Mouse (Mus musculus): ENCODE measurements around the gene Prkca. TPM values are rescaled to one million over a fixed set of nuclear protein-coding genes. Genes with fewer than 3 reads are reported as not detected.

Prkca gene
- polyA plus RNA-seq, 1 experiment from 2014 or later: 8.6 TPM

DNA sequence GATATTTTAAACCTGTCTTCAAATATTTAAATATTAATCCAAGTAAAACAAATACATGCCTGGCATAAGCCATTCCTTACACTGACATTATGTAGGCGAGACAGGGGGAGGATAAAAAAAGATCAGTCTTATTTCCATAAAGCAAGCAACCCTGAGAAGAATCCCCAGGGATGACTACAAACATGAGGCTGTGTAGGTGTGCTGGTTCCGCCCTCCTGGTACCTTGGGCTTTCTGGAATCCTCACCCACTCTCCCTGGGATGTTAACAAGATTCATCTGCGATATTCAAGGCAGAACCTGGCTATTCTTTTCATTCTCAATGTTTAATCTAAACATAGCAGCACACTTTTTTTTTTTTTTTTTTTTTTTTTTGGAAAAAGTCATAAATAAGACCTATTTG lies 289.1 kb downstream of the Prkca start:
- no peaks in the 10 kb centered on the region for H3K36me3 ChIP-seq
- ATAC-seq (ENCODE audit: low FRiP score, low read depth): no peak
- WGBS: 86% methylated on average over 3 of the region's 3 CpGs
- H3K9me3 ChIP-seq: no peaks in the 10 kb centered on the region
- no peak overlapping the region for H3K4me3 ChIP-seq
- no peaks in the 10 kb centered on the region for H3K27me3 ChIP-seq
- H3K4me2 ChIP-seq: no peak overlapping the region
- H3K4me1 ChIP-seq (replicated peaks): no peaks in the 10 kb centered on the region
- no peak overlapping the region for H3K9ac ChIP-seq
- H3K27ac ChIP-seq (replicated peaks): no peak overlapping the region

DNA sequence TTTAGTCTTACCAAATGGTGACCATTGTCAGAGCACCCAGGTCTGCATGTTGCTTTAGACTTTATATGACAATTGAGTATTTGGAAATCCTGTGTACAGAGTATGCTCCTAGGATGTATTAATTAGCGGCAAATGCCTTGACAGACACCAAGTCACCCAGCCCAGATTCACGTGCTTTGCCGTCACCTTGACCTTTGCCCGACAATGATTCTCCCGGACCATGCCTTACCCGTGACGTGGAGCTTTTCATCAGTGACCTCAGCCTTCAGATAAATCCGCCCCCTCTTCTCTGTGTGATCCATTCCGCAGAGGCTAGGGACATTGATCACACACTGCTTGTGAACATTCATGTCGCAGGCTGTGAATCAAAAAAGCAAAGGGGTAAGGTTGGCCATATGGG lies 290.0 kb downstream of the Prkca start:
- Histone ChIP-seq H3K9ac (no peak overlapping the region), H3K4me2 (no peak overlapping the region), H3K27me3 (no peaks in the 10 kb centered on the region), H3K27ac (replicated peaks) (no peak overlapping the region), H3K4me3 (no peak overlapping the region), H3K9me3 (no peaks in the 10 kb centered on the region), H3K36me3 (no peaks in the 10 kb centered on the region), H3K4me1 (replicated peaks) (no peaks in the 10 kb centered on the region)
- WGBS: 72% methylated on average over 10 of the region's 10 CpGs
- ATAC-seq (ENCODE audit: low FRiP score, low read depth): no peak

GRCm38 (mm10) chr11:108041669-108042068 lies 302.1 kb downstream of the Prkca start:
- ATAC-seq (ENCODE audit: low FRiP score, low read depth): no peak
- no peak overlapping the region for H3K9ac ChIP-seq
- no peaks in the 10 kb centered on the region for H3K36me3 ChIP-seq
- H3K9me3 ChIP-seq: no peaks in the 10 kb centered on the region
- no peak overlapping the region for H3K27ac ChIP-seq (replicated peaks)
- no peaks in the 10 kb centered on the region for H3K27me3 ChIP-seq
- peaks cover 21% of the 10 kb centered on the region for H3K4me1 ChIP-seq (replicated peaks)
- no peak overlapping the region for H3K4me2 ChIP-seq
- no peak overlapping the region for H3K4me3 ChIP-seq
- WGBS: 69% methylated on average over 7 of the region's 7 CpGs

DNA sequence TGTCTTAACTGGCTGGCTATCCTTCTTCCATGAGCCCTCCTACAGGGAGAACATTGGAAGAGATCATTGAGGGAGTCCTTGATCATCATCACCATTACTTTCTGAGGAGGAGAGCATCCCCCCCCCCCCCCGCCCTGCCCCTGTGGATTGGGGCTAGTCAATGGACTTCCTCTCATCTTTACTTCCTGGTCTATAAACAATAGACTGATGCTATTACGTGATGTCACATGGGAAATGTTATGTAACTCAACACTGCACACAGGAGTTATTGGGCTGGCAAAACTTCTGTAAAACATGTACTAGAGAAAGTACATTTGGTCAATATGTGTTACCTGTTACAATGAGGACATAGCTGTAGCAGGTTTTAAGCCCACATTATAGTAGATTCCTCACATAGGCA lies 302.9 kb downstream of the Prkca start:
- no peaks in the 10 kb centered on the region for H3K27me3 ChIP-seq
- H3K9me3 ChIP-seq: no peaks in the 10 kb centered on the region
- no peak for ATAC-seq (ENCODE audit: low FRiP score, low read depth)
- H3K4me1 ChIP-seq (replicated peaks): peaks cover 21% of the 10 kb centered on the region
- no peak overlapping the region for H3K9ac ChIP-seq
- 87% methylated on average over 2 of the region's 2 CpGs for WGBS
- H3K4me3 ChIP-seq: no peak overlapping the region
- no peaks in the 10 kb centered on the region for H3K36me3 ChIP-seq
- H3K27ac ChIP-seq (replicated peaks): no peak overlapping the region
- H3K4me2 ChIP-seq: no peak overlapping the region

DNA sequence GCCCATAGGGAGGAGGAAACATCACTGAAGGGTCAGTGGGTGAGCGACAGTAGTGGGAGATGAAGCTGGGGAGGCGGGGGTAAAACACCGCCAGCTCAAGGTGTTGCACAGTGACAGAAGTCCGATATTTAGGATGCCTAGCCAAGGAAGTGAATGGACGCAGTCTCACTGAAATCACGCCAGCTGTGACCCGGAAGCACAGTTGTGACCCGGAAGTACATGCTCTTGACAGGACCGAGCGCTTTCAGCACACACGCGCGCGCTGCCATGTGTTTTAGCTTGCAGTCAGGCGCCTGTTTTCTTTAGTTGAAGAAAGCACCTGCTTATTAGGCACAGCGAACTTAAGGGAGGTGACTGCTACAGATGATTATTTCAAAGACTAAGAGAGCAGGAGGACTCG lies 304.0 kb downstream of the Prkca start:
- ATAC-seq (ENCODE audit: low FRiP score, low read depth): no peak
- Histone ChIP-seq H3K27me3 (no peaks in the 10 kb centered on the region), H3K36me3 (no peaks in the 10 kb centered on the region), H3K9me3 (no peaks in the 10 kb centered on the region), H3K27ac (replicated peaks) (no peak overlapping the region), H3K4me2 (no peak overlapping the region), H3K4me1 (replicated peaks) (peaks cover 21% of the 10 kb centered on the region), H3K9ac (no peak overlapping the region), H3K4me3 (no peak overlapping the region)
- 94% methylated on average over 17 of the region's 17 CpGs for WGBS

DNA sequence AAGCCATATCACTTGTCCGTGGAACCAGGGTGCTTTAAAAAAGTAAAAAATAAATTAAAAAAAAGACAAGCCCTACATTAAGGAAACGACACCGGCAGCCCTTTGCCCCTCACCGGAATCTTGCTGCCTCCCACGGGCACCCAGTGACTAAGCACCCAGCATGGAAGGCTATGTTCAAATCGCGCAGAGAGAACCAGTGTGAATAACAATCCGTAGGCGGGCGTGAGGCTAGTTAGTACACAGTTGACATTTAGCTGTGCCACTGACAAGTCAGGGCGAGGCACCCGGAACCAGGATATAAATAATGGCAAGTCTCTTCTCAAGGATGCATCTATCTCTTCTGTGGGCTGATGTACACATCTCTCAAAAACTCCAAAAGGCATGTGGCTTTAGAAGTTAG lies 304.7 kb downstream of the Prkca start:
- H3K36me3 ChIP-seq: no peaks in the 10 kb centered on the region
- no peak overlapping the region for H3K27ac ChIP-seq (replicated peaks)
- peaks cover 21% of the 10 kb centered on the region for H3K4me1 ChIP-seq (replicated peaks)
- no peak overlapping the region for H3K4me3 ChIP-seq
- no peak overlapping the region for H3K9ac ChIP-seq
- no peaks in the 10 kb centered on the region for H3K9me3 ChIP-seq
- ATAC-seq (ENCODE audit: low FRiP score, low read depth): no peak
- 83% methylated on average over 12 of the region's 12 CpGs for WGBS
- no peak overlapping the region for H3K4me2 ChIP-seq
- no peaks in the 10 kb centered on the region for H3K27me3 ChIP-seq

DNA sequence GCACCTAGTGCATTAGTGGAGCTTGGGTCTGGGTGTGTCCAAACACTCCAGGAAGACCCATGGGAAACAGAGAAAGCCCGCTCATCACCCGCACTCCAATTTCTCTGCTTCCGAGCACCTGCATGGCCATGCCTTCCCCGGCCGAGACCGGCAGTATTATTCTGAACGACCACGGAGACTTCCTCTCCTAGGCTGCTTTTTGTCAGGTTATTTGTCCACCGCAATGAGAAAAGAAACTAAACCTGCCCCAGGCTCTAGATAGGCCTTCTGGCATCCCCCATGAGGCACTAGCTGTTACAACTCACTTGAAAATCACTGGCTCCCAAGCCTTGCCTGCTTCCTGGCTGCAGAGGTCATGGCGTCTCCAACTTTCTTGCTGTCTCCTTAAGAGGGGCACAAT lies 307.4 kb downstream of the Prkca start:
- Histone ChIP-seq H3K4me2 (no peak overlapping the region), H3K27me3 (no peaks in the 10 kb centered on the region), H3K36me3 (no peaks in the 10 kb centered on the region), H3K4me3 (no peak overlapping the region), H3K4me1 (replicated peaks) (peaks cover 21% of the 10 kb centered on the region), H3K27ac (replicated peaks) (no peak overlapping the region), H3K9me3 (no peaks in the 10 kb centered on the region), H3K9ac (no peak overlapping the region)
- ATAC-seq (ENCODE audit: low FRiP score, low read depth): no peak
- WGBS: 92% methylated on average over 10 of the region's 10 CpGs

DNA sequence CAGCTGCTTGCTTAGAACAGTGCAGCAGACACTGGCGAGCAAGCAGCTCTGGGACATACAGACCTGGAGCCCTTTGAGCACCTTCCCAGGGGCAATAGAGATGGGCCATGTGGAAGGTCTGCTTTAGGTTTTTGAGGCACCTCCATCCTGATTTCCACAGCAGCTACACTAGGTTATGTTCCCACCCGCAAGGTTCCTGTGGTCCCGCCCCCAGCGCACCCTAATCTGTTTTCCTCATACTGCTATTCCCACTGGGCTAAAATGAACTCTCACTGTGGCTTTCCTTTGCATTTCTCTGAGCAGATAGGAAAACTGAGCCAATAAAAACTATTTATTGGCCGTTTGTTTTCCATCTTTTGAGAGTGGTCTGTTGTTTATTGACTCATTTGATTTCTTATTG lies 308.0 kb downstream of the Prkca start:
- no peaks in the 10 kb centered on the region for H3K9me3 ChIP-seq

DNA sequence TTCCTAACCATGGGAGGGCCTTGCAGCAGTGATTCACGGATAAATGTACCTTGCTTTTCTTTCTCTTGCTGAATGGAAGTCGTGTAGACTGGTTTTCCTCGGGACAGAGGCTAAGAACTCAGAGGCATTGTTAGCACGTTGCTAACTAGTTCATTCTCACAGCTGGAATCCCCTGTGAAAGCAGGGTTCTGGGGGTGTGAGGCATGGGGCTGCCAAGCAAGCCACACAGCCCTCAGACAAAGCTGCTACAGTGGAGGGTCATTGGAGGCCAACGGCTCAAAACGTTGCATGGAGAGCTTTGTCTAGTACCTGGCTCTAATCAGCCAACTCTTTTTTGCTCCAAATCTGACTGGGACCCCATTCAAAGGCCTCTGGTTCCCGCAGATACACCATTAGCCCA lies 309.4 kb downstream of the Prkca start:
- no peaks in the 10 kb centered on the region for H3K36me3 ChIP-seq
- WGBS: 12% methylated on average over 7 of the region's 7 CpGs
- H3K4me2 ChIP-seq: no peak overlapping the region
- H3K9me3 ChIP-seq: no peaks in the 10 kb centered on the region
- H3K4me1 ChIP-seq (replicated peaks): peaks cover 18% of the 10 kb centered on the region
- H3K9ac ChIP-seq: no peak overlapping the region
- H3K27ac ChIP-seq (replicated peaks): no peak overlapping the region
- no peaks in the 10 kb centered on the region for H3K27me3 ChIP-seq
- H3K4me3 ChIP-seq: no peak overlapping the region
- ATAC-seq (ENCODE audit: low FRiP score, low read depth): no peak

More for the DNA sequence above, 308.0 kb downstream of the Prkca start:
- Histone ChIP-seq H3K27ac (replicated peaks) (no peak overlapping the region), H3K4me3 (no peak overlapping the region), H3K36me3 (no peaks in the 10 kb centered on the region), H3K4me1 (replicated peaks) (peaks cover 21% of the 10 kb centered on the region), H3K4me2 (no peak overlapping the region), H3K27me3 (no peaks in the 10 kb centered on the region), H3K9ac (no peak overlapping the region)
- ATAC-seq (ENCODE audit: low FRiP score, low read depth): no peak
- 87% methylated on average over 5 of the region's 5 CpGs for whole genome bisulfite sequencing

DNA sequence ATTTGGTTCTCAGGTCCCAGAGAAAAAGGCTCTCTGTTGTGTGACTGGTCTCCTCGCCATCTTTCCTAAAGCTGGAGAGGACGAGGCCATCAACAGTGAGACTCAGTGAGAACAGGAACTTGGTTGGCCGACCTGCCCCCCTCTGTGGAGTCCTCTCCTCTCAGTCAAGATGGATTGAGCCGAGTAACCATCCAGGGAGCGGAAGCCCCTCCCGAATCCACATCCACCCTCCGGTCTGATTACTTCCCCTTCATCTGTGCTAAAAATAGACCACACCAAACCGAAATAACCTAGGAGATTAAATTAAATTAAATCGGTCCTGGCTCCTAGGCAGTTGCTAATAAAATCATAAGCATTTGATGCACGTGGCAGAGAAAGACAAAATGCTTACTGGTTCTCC lies 311.2 kb downstream of the Prkca start:
- Histone ChIP-seq H3K9me3 (no peaks in the 10 kb centered on the region), H3K27me3 (no peaks in the 10 kb centered on the region), H3K27ac (replicated peaks) (no peak overlapping the region), H3K36me3 (no peaks in the 10 kb centered on the region), H3K4me1 (replicated peaks) (peaks cover 2% of the 10 kb centered on the region), H3K4me3 (no peak overlapping the region), H3K4me2 (no peak overlapping the region), H3K9ac (no peak overlapping the region)
- 68% methylated on average over 10 of the region's 10 CpGs for WGBS
- ATAC-seq (ENCODE audit: low FRiP score, low read depth): no peak

- H3K27ac ChIP-seq (replicated peaks): no peak overlapping the region
- no peak overlapping the region for H3K9ac ChIP-seq
- no peak overlapping the region for H3K4me3 ChIP-seq
- peak; percentile 38; the same call in 1 of the 2 replicates for ATAC-seq (ENCODE audit: low FRiP score, low read depth)
- 49% methylated on average over 10 of the region's 10 CpGs for WGBS
- no peaks in the 10 kb centered on the region for H3K27me3 ChIP-seq
- H3K4me2 ChIP-seq: no peak overlapping the region
- no peaks in the 10 kb centered on the region; the same call in 1 of the 2 replicates for H3K4me1 ChIP-seq (replicated peaks)
- H3K9me3 ChIP-seq: no peaks in the 10 kb centered on the region
- no peaks in the 10 kb centered on the region for H3K36me3 ChIP-seq
Observed at GRCm38 (mm10) chr11:108030956-108031604, 312.6 kb downstream of the Prkca start.

GRCm38 (mm10) chr11:108029321-108029720 lies 314.4 kb downstream of the Prkca start:
- no peaks in the 10 kb centered on the region; the same call in 1 of the 2 replicates for H3K4me1 ChIP-seq (replicated peaks)
- no peaks in the 10 kb centered on the region for H3K27me3 ChIP-seq
- H3K9me3 ChIP-seq: no peaks in the 10 kb centered on the region
- no peak overlapping the region for H3K4me2 ChIP-seq
- ATAC-seq (ENCODE audit: low FRiP score, low read depth): no peak
- H3K9ac ChIP-seq: no peak overlapping the region
- no peaks in the 10 kb centered on the region for H3K36me3 ChIP-seq
- no peak overlapping the region for H3K27ac ChIP-seq (replicated peaks)
- 91% methylated on average over 11 of the region's 11 CpGs for WGBS
- no peak overlapping the region for H3K4me3 ChIP-seq

DNA sequence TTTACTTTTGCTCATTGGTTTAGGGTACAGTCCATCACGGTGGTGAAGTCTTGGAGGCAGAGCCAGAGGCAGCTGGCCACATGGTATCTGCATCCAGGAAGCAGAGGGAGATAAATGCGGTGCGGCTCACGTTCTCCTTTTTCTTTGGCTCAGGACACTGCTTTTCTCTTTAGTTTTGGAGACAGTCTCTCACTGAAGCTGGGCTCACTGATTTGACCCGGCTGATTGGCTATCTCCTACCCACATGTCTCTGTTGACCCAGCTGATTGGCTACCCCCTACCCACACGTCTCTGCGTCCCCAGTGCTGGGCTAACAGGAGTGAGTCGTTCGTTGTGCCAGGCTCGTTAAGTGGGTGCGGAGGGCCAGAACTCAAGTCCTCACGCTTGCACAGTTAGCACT lies 315.3 kb downstream of the Prkca start:
- no peak overlapping the region for H3K4me3 ChIP-seq
- no peaks in the 10 kb centered on the region for H3K27me3 ChIP-seq
- no peaks in the 10 kb centered on the region for H3K36me3 ChIP-seq
- no peak overlapping the region for H3K4me2 ChIP-seq
- no peaks in the 10 kb centered on the region; the same call in 1 of the 2 replicates for H3K4me1 ChIP-seq (replicated peaks)
- ATAC-seq (ENCODE audit: low FRiP score, low read depth): no peak
- no peak overlapping the region for H3K27ac ChIP-seq (replicated peaks)
- no peaks in the 10 kb centered on the region for H3K9me3 ChIP-seq
- 66% methylated on average over 12 of the region's 12 CpGs for WGBS
- no peak overlapping the region for H3K9ac ChIP-seq
